Mouse (Mus musculus): ENCODE measurements around the gene Zfp663. TPM values are rescaled to one million over a fixed set of nuclear protein-coding genes. Genes with fewer than 3 reads are reported as not detected.
A peak's percentile ranks its signal among the peaks of the same experiment; 100 is the strongest.

Zfp663 gene
- total and polyA plus RNA-seq, 3 experiments: 0.18 TPM; not detected in 2

- H3K9ac ChIP-seq (ENCODE audit: control insufficient read depth, low read depth, low read length, poor library complexity, severe bottlenecking): 0 out of 2 replicates have a peak overlapping the region, but pooled peaks have one; percentile 1
- no peaks in the 10 kb centered on the region for H3K9me3 ChIP-seq (replicated peaks; ENCODE audit: insufficient read depth, low read length)
- peaks cover 2 to 48% of the 10 kb centered on the region in 2 experiments; a peak in 2 of 4 replicates for H3K36me3 ChIP-seq (ENCODE audit: control insufficient read depth in 1 of 2, insufficient read depth in 2 of 2, low read length in 2 of 2)
- H3K27ac ChIP-seq (ENCODE audit: control insufficient read depth, low read depth, low read length): peak overlapping the region; percentile 15; the same call in 1 of the 2 replicates
- peaks cover 39 to 56% of the 10 kb centered on the region in 2 experiments for H3K4me1 ChIP-seq (ENCODE audit: control insufficient read depth in 1 of 2, insufficient read depth in 2 of 2, low read length in 2 of 2)
- no peak for TF ChIP-seq POLR2AphosphoS2 (IDR thresholded peaks at IDR 0.05; ENCODE audit: low read length)
- TF ChIP-seq TCF12 (IDR thresholded peaks at IDR 0.05; ENCODE audit: low read depth, low read length): 0 out of 2 replicates have a peak, but pooled peaks have one; percentile 17
- TF ChIP-seq MYC (IDR thresholded peaks at IDR 0.05; ENCODE audit: low read depth, low read length): no peak
- peak; percentile 64 for TF ChIP-seq SIN3A (IDR thresholded peaks at IDR 0.05; ENCODE audit: low read length)
- peak; percentile 82 for TF ChIP-seq ETS1 (IDR thresholded peaks at IDR 0.05; ENCODE audit: low read depth, low read length)
- no peak for TF ChIP-seq ZMIZ1 (IDR thresholded peaks at IDR 0.05; ENCODE audit: low read depth, low read length)
- no peak for TF ChIP-seq TBP (IDR thresholded peaks at IDR 0.05; ENCODE audit: low read depth, low read length)
- peak; percentile 68; the same call in 1 of the 2 replicates for TF ChIP-seq MXI1 (IDR thresholded peaks at IDR 0.05; ENCODE audit: low read depth, low read length)
- TF ChIP-seq MAZ (IDR thresholded peaks at IDR 0.05; ENCODE audit: low read depth, low read length): no peak
- no peak for TF ChIP-seq USF1 (IDR thresholded peaks at IDR 0.05; ENCODE audit: low read depth, low read length)
- TF ChIP-seq ZKSCAN1 (IDR thresholded peaks at IDR 0.05; ENCODE audit: low read depth, low read length): no peak
- no peak for TF ChIP-seq MAFK (IDR thresholded peaks at IDR 0.05; ENCODE audit: borderline replicate concordance, low read depth, low read length)
- TF ChIP-seq E2F4 (IDR thresholded peaks at IDR 0.05; ENCODE audit: borderline replicate concordance, low read depth, low read length): no peak
- no peak for TF ChIP-seq NRF1 (IDR thresholded peaks at IDR 0.05; ENCODE audit: insufficient read depth, low read depth, low read length, poor library complexity, severe bottlenecking)
- TF ChIP-seq ZC3H11A (IDR thresholded peaks at IDR 0.05; ENCODE audit: low read depth, low read length): no peak
- TF ChIP-seq SMC3 (IDR thresholded peaks at IDR 0.05; ENCODE audit: low read depth, low read length): no peak
- peak; percentile 62 for TF ChIP-seq GATA1 (IDR thresholded peaks at IDR 0.05; ENCODE audit: low read depth, low read length)
- TF ChIP-seq RCOR1 (IDR thresholded peaks at IDR 0.05; ENCODE audit: low read depth, low read length): no peak
- TF ChIP-seq NELFE (IDR thresholded peaks at IDR 0.05; ENCODE audit: low read depth, low read length): no peak
- TF ChIP-seq EP300 (IDR thresholded peaks at IDR 0.05; ENCODE audit: low read depth in 1 of 2, low read length in 2 of 2): peak in 1 of 2 experiments; percentile 42; a peak in 2 of 4 replicates
- no peak for TF ChIP-seq POLR2AphosphoS5 (IDR thresholded peaks at IDR 0.05; ENCODE audit: borderline replicate concordance, low read depth, low read length)
- no peak for TF ChIP-seq MAX (IDR thresholded peaks at IDR 0.05; ENCODE audit: low read length)
- no peak for TF ChIP-seq ZNF384 (IDR thresholded peaks at IDR 0.05; ENCODE audit: low read depth, low read length)
- no peak for TF ChIP-seq KAT2A (conservative IDR thresholded peaks at IDR 0.05; ENCODE audit: low read depth, low read length)
- no peaks in the 10 kb centered on the region for H3K27me3 ChIP-seq (ENCODE audit: control insufficient read depth in 1 of 2, insufficient read depth in 2 of 2, low read length in 2 of 2)
- H3K4me3 ChIP-seq (ENCODE audit: control insufficient read depth in 1 of 2, insufficient read depth in 1 of 2, low read depth in 2 of 2, low read length in 2 of 2): no peak overlapping the region
- H3K79me2 ChIP-seq (ENCODE audit: control insufficient read depth, insufficient read depth, low read length, poor library complexity): peaks cover 4% of the 10 kb centered on the region
- DNase-seq (ENCODE audit: low read depth, low spot score): peak; percentile 44
Measured at GRCm38 (mm10) chr2:165317621-165318263, 50.8 kb downstream of the Zfp663 start.

Measured in MEL (cell line).